Mouse (Mus musculus) spleen, adult 2 months (tissue): ENCODE measurements around the gene Pcbp2. TPM values are rescaled to one million over a fixed set of nuclear protein-coding genes. Genes with fewer than 3 reads are reported as not detected.

ENCODE experiments used
- DNase-seq, 2 experiments: peaks; one replicate each; pipeline versions ENCODE4 v3.0.0 to v3.0.0-alpha.2; 2012 to 2021; ENCODE audit warnings: low spot score in 2 of 2, low read depth in 1 of 2
- H3K27ac ChIP-seq: fragments of 200-500 bp; 2 replicates; pipeline ENCODE4 v1.5.1; 2012; ENCODE audit warnings: low read length, inconsistent platforms; ENCODE audit not compliant: insufficient read depth
- H3K27me3 ChIP-seq: fragments of 200-500 bp; 2 replicates; pipeline ENCODE4 v1.6.1; 2012; ENCODE audit warnings: mild to moderate bottlenecking, moderate library complexity, low read length, inconsistent platforms; ENCODE audit not compliant: control insufficient read depth, insufficient read depth
- H3K36me3 ChIP-seq: fragments of 200-500 bp; 2 replicates; pipeline ENCODE4 v1.6.1; 2012; ENCODE audit warnings: mild to moderate bottlenecking, low read length, inconsistent platforms; ENCODE audit not compliant: control insufficient read depth, insufficient read depth
- H3K4me1 ChIP-seq: fragments of 200-500 bp; 2 replicates; pipeline ENCODE4 v1.6.1; 2011; ENCODE audit warnings: inconsistent platforms; ENCODE audit not compliant: control insufficient read depth, insufficient read depth, insufficient read length
- H3K4me3 ChIP-seq: fragments of 200-500 bp; 2 replicates; pipeline ENCODE4 v1.5.1; 2011; ENCODE audit warnings: mild to moderate bottlenecking, inconsistent platforms; ENCODE audit not compliant: insufficient read depth, insufficient read length; ENCODE audit errors: extremely low read depth
- CTCF ChIP-seq: fragments of 200-500 bp; IDR thresholded peaks from 2 replicates; pipeline ENCODE4 v1.5.1; 2011; ENCODE audit warnings: mild to moderate bottlenecking, inconsistent platforms; ENCODE audit not compliant: insufficient read depth, insufficient read length, insufficient replicate concordance; ENCODE audit errors: extremely low read depth
- POLR2A ChIP-seq: fragments of 200-500 bp; IDR thresholded peaks from 2 replicates; pipeline ENCODE4 v1.6.1; 2011; ENCODE audit warnings: low read depth, low read length, inconsistent platforms
- WGBS: fragments of 180-500 bp; shearing (Covaris S2); methylation state at CpG from one replicate; pipeline ENCODE4 v1.1.7; 2018; 5-methylcytosine and 5-hydroxymethylcytosine counted together
- polyA plus RNA-seq: library from polyadenylated mRNA; depleted of rRNA; stranded (reverse); fragments of >200 nt; gene quantifications from 2 replicates; pipeline ENCODE4 v1.2.3, GENCODE M21; 2012

The Pcbp2 gene
- polyA plus RNA-seq, 1 experiment: 378 TPM

GRCm38 (mm10) chr15:102461430-102462075 is 8.8 kb upstream of the Pcbp2 start:
- Histone ChIP-seq H3K4me1 (peaks cover 10% of the 10 kb centered on the region), H3K4me3 (no peak overlapping the region), H3K27ac (no peak overlapping the region), H3K36me3 (peaks cover 11% of the 10 kb centered on the region), H3K27me3 (no peaks in the 10 kb centered on the region)
- no peak for DNase-seq
- no peak for TF ChIP-seq CTCF
- WGBS: 73% methylated on average over 9 of the region's 9 CpGs

- Histone ChIP-seq H3K27me3 (no peaks in the 10 kb centered on the region), H3K4me3 (no peak overlapping the region), H3K36me3 (peaks cover 11% of the 10 kb centered on the region), H3K27ac (no peak overlapping the region), H3K4me1 (peaks cover 6% of the 10 kb centered on the region; the same call in 1 of the 2 replicates)
- no peak for TF ChIP-seq CTCF
- TF ChIP-seq POLR2A: no peak
- peak in 1 of 2 experiments; percentile 22 for DNase-seq
Measured at GRCm38 (mm10) chr15:102463666-102464065, 6.7 kb upstream of the Pcbp2 start.

- no peaks in the 10 kb centered on the region for H3K27me3 ChIP-seq
- H3K27ac ChIP-seq: no peak overlapping the region
- no peak overlapping the region for H3K4me3 ChIP-seq
- no peak for TF ChIP-seq POLR2A
- TF ChIP-seq CTCF: no peak
- H3K4me1 ChIP-seq: peaks cover 3% of the 10 kb centered on the region; the same call in 1 of the 2 replicates
- DNase-seq: no peak
- peaks cover 5% of the 10 kb centered on the region for H3K36me3 ChIP-seq
- WGBS: 96% methylated on average over 9 of the region's 9 CpGs
Measured at GRCm38 (mm10) chr15:102468675-102469370, 1.5 kb upstream of the Pcbp2 start.

- Histone ChIP-seq H3K27me3 (no peaks in the 10 kb centered on the region), H3K36me3 (peaks cover 12% of the 10 kb centered on the region), H3K4me1 (peaks cover 3% of the 10 kb centered on the region; the same call in 1 of the 2 replicates), H3K27ac (peak overlapping the region; percentile 91), H3K4me3 (peak overlapping the region; percentile 84)
- DNase-seq: peak; percentile 59 to 67
- TF ChIP-seq CTCF (no peak), POLR2A (no peak)
- 1% methylated on average over 44 of the region's 67 CpGs for WGBS
Measured at GRCm38 (mm10) chr15:102470605-102471294, 411 bp downstream of the Pcbp2 start.

GRCm38 (mm10) chr15:102471295-102471645 is 931 bp downstream of the Pcbp2 start:
- peaks cover 17% of the 10 kb centered on the region for H3K36me3 ChIP-seq
- H3K27ac ChIP-seq: no peak overlapping the region
- peaks cover 3% of the 10 kb centered on the region; the same call in 1 of the 2 replicates for H3K4me1 ChIP-seq
- DNase-seq: no peak
- no peaks in the 10 kb centered on the region for H3K27me3 ChIP-seq
- peak overlapping the region; percentile 84 for H3K4me3 ChIP-seq
- TF ChIP-seq POLR2A: no peak
- TF ChIP-seq CTCF: no peak
- WGBS: 1% methylated on average over 10 of the region's 10 CpGs

GRCm38 (mm10) chr15:102471727-102472126 is 1.4 kb downstream of the Pcbp2 start:
- H3K27ac ChIP-seq: no peak overlapping the region
- H3K4me1 ChIP-seq: peaks cover 3% of the 10 kb centered on the region; the same call in 1 of the 2 replicates
- H3K36me3 ChIP-seq: peaks cover 19% of the 10 kb centered on the region
- H3K27me3 ChIP-seq: no peaks in the 10 kb centered on the region
- H3K4me3 ChIP-seq: no peak overlapping the region; the same call in 1 of the 2 replicates
- no peak for TF ChIP-seq POLR2A
- no peak for TF ChIP-seq CTCF
- no peak for DNase-seq
